Mouse (Mus musculus): ENCODE measurements around the gene Ogfod3. TPM values are rescaled to one million over a fixed set of nuclear protein-coding genes. Genes with fewer than 3 reads are reported as not detected.

Ogfod3 gene
- total and polyA plus RNA-seq, 3 experiments: 12.3 to 12.7 TPM; not detected in 1

DNA sequence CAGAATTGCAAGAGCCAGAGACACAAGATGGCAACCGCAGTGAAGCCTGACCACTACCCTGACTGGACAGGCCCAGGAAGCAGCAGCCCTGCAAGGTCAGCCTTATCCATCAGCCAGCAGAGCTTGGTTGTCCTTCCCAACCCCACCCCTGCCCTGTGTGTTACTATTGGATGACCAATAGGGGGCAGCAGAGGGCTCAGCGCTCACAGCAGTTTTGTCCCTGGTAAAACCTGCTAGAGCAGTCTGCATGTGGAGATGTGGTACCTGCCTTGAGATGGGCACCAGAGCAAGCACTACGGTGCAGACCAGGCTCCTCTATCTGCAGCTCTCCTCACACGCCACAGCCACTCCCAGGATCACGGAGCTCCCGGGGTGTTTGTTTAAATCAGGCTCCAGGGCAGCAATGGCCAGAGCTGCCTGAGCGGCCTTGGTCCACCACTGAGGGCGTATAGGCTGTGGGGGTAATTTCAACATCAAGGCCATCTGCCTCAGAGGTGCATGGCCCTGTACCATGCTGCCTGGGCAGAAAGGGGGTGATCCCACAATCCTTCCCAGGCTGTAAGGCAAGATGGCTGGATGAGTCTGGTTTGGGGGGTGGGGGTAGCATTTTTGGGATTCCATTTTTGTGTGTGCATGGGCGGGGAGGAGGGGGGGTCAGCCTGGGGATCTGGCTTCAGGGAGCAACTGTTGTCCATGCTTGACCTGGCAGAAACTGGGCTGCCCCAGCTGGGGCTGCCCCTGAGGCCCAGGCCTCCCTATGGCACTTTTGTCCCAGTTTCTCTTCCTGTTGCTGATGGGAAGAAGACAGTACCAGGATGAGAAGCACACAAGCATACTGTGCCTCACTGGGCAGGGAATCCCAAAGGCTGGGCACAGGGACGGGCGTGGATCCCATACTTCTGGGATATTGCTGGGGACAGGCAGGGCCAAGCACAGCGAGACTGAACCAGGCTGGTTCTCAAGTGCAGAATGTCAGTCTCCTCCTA is 27.9 kb downstream of the Ogfod3 start:
- Histone ChIP-seq H3K9me3 (replicated peaks; ENCODE audit: insufficient read depth, low read length) (no peaks in the 10 kb centered on the region), H3K79me2 (ENCODE audit: control insufficient read depth, insufficient read depth, low read length, poor library complexity) (no peaks in the 10 kb centered on the region), H3K27me3 (ENCODE audit: control insufficient read depth in 1 of 2, insufficient read depth in 2 of 2, low read length in 2 of 2) (no peaks in the 10 kb centered on the region), H3K36me3 (ENCODE audit: control insufficient read depth in 1 of 2, insufficient read depth in 2 of 2, low read length in 2 of 2) (no peaks in the 10 kb centered on the region), H3K27ac (ENCODE audit: control insufficient read depth, low read depth, low read length) (no peak overlapping the region), H3K9ac (ENCODE audit: control insufficient read depth, low read depth, low read length, poor library complexity, severe bottlenecking) (no peak overlapping the region), H3K4me1 (ENCODE audit: control insufficient read depth in 1 of 2, insufficient read depth in 2 of 2, low read length in 2 of 2) (no peaks in the 10 kb centered on the region), H3K4me3 (ENCODE audit: control insufficient read depth in 1 of 2, insufficient read depth in 1 of 2, low read depth in 2 of 2, low read length in 2 of 2) (no peak overlapping the region)
- peak; percentile 78 for DNase-seq (ENCODE audit: low read depth, low spot score)
- TF ChIP-seq USF2 (IDR thresholded peaks at IDR 0.05; ENCODE audit: borderline replicate concordance in 1 of 2, insufficient read depth in 1 of 2, low read depth in 1 of 2, low read length in 2 of 2) (no peak), SIN3A (IDR thresholded peaks at IDR 0.05; ENCODE audit: low read length) (peak; percentile 26; the same call in 1 of the 2 replicates), MAFK (IDR thresholded peaks at IDR 0.05; ENCODE audit: borderline replicate concordance, low read depth, low read length) (no peak), POLR2A (IDR thresholded peaks at IDR 0.05; ENCODE audit: control insufficient read depth in 1 of 2, insufficient read depth in 1 of 2, low read depth in 1 of 2, low read length in 2 of 2, poor library complexity in 1 of 2) (no peak), E2F4 (IDR thresholded peaks at IDR 0.05; ENCODE audit: borderline replicate concordance, low read depth, low read length) (no peak), NRF1 (IDR thresholded peaks at IDR 0.05; ENCODE audit: insufficient read depth, low read depth, low read length, poor library complexity, severe bottlenecking) (no peak), POLR2AphosphoS2 (IDR thresholded peaks at IDR 0.05; ENCODE audit: low read length) (no peak), MYC (IDR thresholded peaks at IDR 0.05; ENCODE audit: low read depth, low read length) (0 out of 2 replicates have a peak, but pooled peaks have one; percentile 39), ZKSCAN1 (IDR thresholded peaks at IDR 0.05; ENCODE audit: low read depth, low read length) (no peak), TAL1 (IDR thresholded peaks at IDR 0.05; ENCODE audit: low read length) (no peak), JUND (IDR thresholded peaks at IDR 0.05; ENCODE audit: low read depth, low read length) (no peak), TCF12 (IDR thresholded peaks at IDR 0.05; ENCODE audit: low read depth, low read length) (no peak), SMC3 (IDR thresholded peaks at IDR 0.05; ENCODE audit: low read depth, low read length) (peak; percentile 79), KAT2A (conservative IDR thresholded peaks at IDR 0.05; ENCODE audit: low read depth, low read length) (no peak), MAZ (IDR thresholded peaks at IDR 0.05; ENCODE audit: low read depth, low read length) (peak; percentile 69; the same call in 1 of the 2 replicates), MAX (IDR thresholded peaks at IDR 0.05; ENCODE audit: low read length) (no peak), ZMIZ1 (IDR thresholded peaks at IDR 0.05; ENCODE audit: low read depth, low read length) (no peak), CHD1 (IDR thresholded peaks at IDR 0.05; ENCODE audit: low read depth, low read length) (no peak), EP300 (IDR thresholded peaks at IDR 0.05; ENCODE audit: low read depth in 1 of 2, low read length in 2 of 2) (no peak), USF1 (IDR thresholded peaks at IDR 0.05; ENCODE audit: low read depth, low read length) (no peak), ETS1 (IDR thresholded peaks at IDR 0.05; ENCODE audit: low read depth, low read length) (no peak), HCFC1 (IDR thresholded peaks at IDR 0.05; ENCODE audit: low read depth, low read length) (no peak), MEF2A (IDR thresholded peaks at IDR 0.05; ENCODE audit: extremely low read depth, insufficient replicate concordance, low read depth, low read length, poor library complexity, severe bottlenecking) (no peak), MXI1 (IDR thresholded peaks at IDR 0.05; ENCODE audit: low read depth, low read length) (no peak), CHD2 (IDR thresholded peaks at IDR 0.05; ENCODE audit: low read length) (no peak), ELF1 (IDR thresholded peaks at IDR 0.05; ENCODE audit: low read depth, low read length) (no peak; the same call in 1 of the 2 replicates), RAD21 (IDR thresholded peaks at IDR 0.05; ENCODE audit: low read depth, low read length) (peak; percentile 73), BHLHE40 (IDR thresholded peaks at IDR 0.05; ENCODE audit: borderline replicate concordance, low read depth, low read length) (no peak), RCOR1 (IDR thresholded peaks at IDR 0.05; ENCODE audit: low read depth, low read length) (no peak), MYB (IDR thresholded peaks at IDR 0.05; ENCODE audit: low read depth, low read length) (no peak), POLR2AphosphoS5 (IDR thresholded peaks at IDR 0.05; ENCODE audit: borderline replicate concordance, low read depth, low read length) (no peak), GATA1 (IDR thresholded peaks at IDR 0.05; ENCODE audit: low read depth, low read length) (no peak), CTCF (IDR thresholded peaks at IDR 0.05 in 2 of 3, conservative IDR thresholded peaks at IDR 0.05 in 1 of 3; ENCODE audit: control insufficient read depth in 1 of 3, insufficient read depth in 1 of 3, low read depth in 2 of 3, low read length in 3 of 3, poor library complexity in 1 of 3, severe bottlenecking in 1 of 3) (peak; percentile 93 to 97 (median 97)), ZNF384 (IDR thresholded peaks at IDR 0.05; ENCODE audit: low read depth, low read length) (no peak), UBTF (IDR thresholded peaks at IDR 0.05; ENCODE audit: borderline replicate concordance, insufficient read depth, low read depth, low read length) (no peak)
